14 mouse cellular contexts compared by ENCODE assay signal in the genomic region with DNA sequence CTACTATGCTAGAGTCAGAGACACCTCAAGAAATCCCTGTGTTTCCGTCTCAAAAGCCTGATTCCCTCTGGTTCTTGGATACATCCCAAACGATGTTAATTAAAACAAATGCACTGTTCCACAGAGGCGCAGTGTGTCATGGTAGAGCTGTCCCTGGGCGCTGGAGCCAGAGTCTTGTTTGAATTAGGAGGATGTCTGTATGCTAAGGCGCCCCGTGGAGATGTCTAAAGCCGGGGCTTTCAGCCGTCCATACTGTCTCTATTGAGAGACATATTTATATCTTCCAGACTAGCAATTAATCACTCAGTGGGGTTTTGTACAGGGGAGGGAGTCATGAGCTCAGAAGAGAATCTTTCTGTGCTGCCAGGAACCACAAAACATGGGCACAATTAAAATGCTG.
DNase-seq lines count a peak whose midpoint lies in the region; ATAC-seq lines count a peak whose summit lies in the region.
"Had no signal": no experiment of that assay in that cellular context is flagged by ENCODE, and none has a peak within 500 bp of the region (broad histone marks: within the 10 kb centered on the region; RNA-seq: fewer than 3 reads in every experiment).

No protein-coding gene starts in this region.

- H3K9ac ChIP-seq in forebrain, embryonic 13.5 days = no peak overlapping the region

- no peak overlapping the region for H3K27ac ChIP-seq in forebrain, embryonic 13.5 days
- H3K27ac ChIP-seq: left cerebral cortex, adult 2 months had no signal

- no peaks in the 10 kb centered on the region for H3K27me3 ChIP-seq in forebrain, embryonic 13.5 days

- peaks cover 5% of the 10 kb centered on the region; the same call in 1 of the 2 replicates for H3K4me1 ChIP-seq in forebrain, embryonic 13.5 days

- H3K4me3 ChIP-seq in forebrain, embryonic 13.5 days = no peak overlapping the region
- H3K4me3 ChIP-seq: erythroblast, embryonic 14.5 days; left cerebral cortex, adult 2 months had no signal

- no peak overlapping the region for H3K4me2 ChIP-seq in forebrain, embryonic 13.5 days
- H3K4me2 ChIP-seq: heart, embryonic 11.5 days had no signal

- 27% methylated on average over 8 of the region's 8 CpGs for WGBS in forebrain, embryonic 13.5 days

- H3K36me3 ChIP-seq in forebrain, embryonic 13.5 days (ENCODE audit: poor library complexity, severe bottlenecking) = no peaks in the 10 kb centered on the region

- H3K9me3 ChIP-seq in forebrain, embryonic 13.5 days (replicated peaks) = no peaks in the 10 kb centered on the region

- peak; percentile 57 for DNase-seq in heart, adult 11 months
- DNase-seq in heart, adult 9 months (ENCODE audit: low spot score in 2 of 2) = no peak
- DNase-seq in MN1 (ENCODE audit: low spot score) = peak; percentile 86
- DNase-seq in mesoderm, embryonic 11.5 days (ENCODE audit: low read depth, low spot score) = peak; percentile 70
- DNase-seq in layer of hippocampus, adult 18-20 months (ENCODE audit: low spot score in 2 of 2) = no peak
- no peak for DNase-seq in layer of hippocampus, adult 9-11 months
- DNase-seq: kidney, adult 18-20 months; right cerebral cortex, postnatal 14 days; thymus, adult 18-20 months had no signal

- peak; percentile 50; the same call in 1 of the 2 replicates for ATAC-seq in forebrain, embryonic 13.5 days
- no peak for ATAC-seq in erythroid progenitor cell, adult 5-6 weeks (replicated peaks; ENCODE audit: low FRiP score, poor library complexity, severe bottlenecking)

Comparison
In these comparisons a context has a peak if more than half of its experiments do, and no peak if none do; other contexts are left out.
1. DNase-seq: peak in heart, adult 11 months (single experiment), MN1 (single experiment) and mesoderm, embryonic 11.5 days (single experiment); none in heart, adult 9 months (0 of 2), layer of hippocampus, adult 18-20 months (0 of 2) and layer of hippocampus, adult 9-11 months (single experiment).